Mouse (Mus musculus): ENCODE measurements at regions not wholly inside any gene's neighbourhood (a gene's known extent, or its start where the extent isn't known, plus 50 kb on each side); places are given as distances from the start of the nearest gene placed in this dataset.
"Not testable (repeated sequence)": the region's sequence is repeated elsewhere in the genome, so short reads cannot be mapped to it uniquely, and the experiment has no call there.

GRCm38 (mm10) chr5:25639187-25639586 is 66.4 kb downstream of the Xrcc2 start:
- intact Hi-C loops (cut with DNase I): no loop called here
- DNase-seq (ENCODE audit: low spot score in 2 of 2): peak; percentile 12 to 51

- intact Hi-C loops (cut with DNase I): no loop called here
- DNase-seq (ENCODE audit: low spot score in 2 of 2): no peak
Observed at GRCm38 (mm10) chr5:25638097-25638496, 67.5 kb downstream of the Xrcc2 start.

- DNase-seq (ENCODE audit: low spot score in 2 of 2): no peak
- intact Hi-C loops (cut with DNase I): no loop called here
Observed at GRCm38 (mm10) chr5:25632861-25633535, 72.6 kb downstream of the Xrcc2 start.

GRCm38 (mm10) chr5:25629731-25630130 is 75.9 kb downstream of the Xrcc2 start:
- intact Hi-C loops (cut with DNase I): no loop called here
- DNase-seq (ENCODE audit: low spot score in 2 of 2): no peak

- DNase-seq (ENCODE audit: low spot score in 2 of 2): no peak
- intact Hi-C loops (cut with DNase I): no loop called here
Observed at GRCm38 (mm10) chr5:25628504-25628903, 77.1 kb downstream of the Xrcc2 start.

- intact Hi-C loops (cut with DNase I): no loop called here
- DNase-seq (ENCODE audit: low spot score in 2 of 2): no peak
Observed at GRCm38 (mm10) chr5:25627086-25627485, 78.5 kb downstream of the Xrcc2 start.

- no peak for DNase-seq (ENCODE audit: low spot score in 2 of 2)
- intact Hi-C loops (cut with DNase I): no loop called here
Observed at GRCm38 (mm10) chr5:25624029-25624428, 81.6 kb downstream of the Xrcc2 start.

GRCm38 (mm10) chr5:25619872-25620271 is 85.8 kb downstream of the Xrcc2 start:
- intact Hi-C loops (cut with DNase I): no loop called here
- DNase-seq (ENCODE audit: low spot score in 2 of 2): no peak

- DNase-seq (ENCODE audit: low spot score in 2 of 2); intact Hi-C loops (cut with DNase I): not testable (repeated sequence)
Observed at GRCm38 (mm10) chr5:25619337-25619736, 86.3 kb downstream of the Xrcc2 start.

- no peak for DNase-seq (ENCODE audit: low spot score in 2 of 2)
- intact Hi-C loops (cut with DNase I): loop anchor here (5.0 kb wide), 2 partner anchors 117 to 138 kb away; partner anchors contain the start of gene Kmt2c
Observed at GRCm38 (mm10) chr5:25614659-25615061, 91.0 kb downstream of the Xrcc2 start.

GRCm38 (mm10) chr5:25613844-25614658 is 91.6 kb downstream of the Xrcc2 start:
- DNase-seq (ENCODE audit: low spot score in 2 of 2): peak; percentile 39 to 69
- intact Hi-C loops (cut with DNase I): loop anchor here (5.0 kb wide), 2 partner anchors 117 to 138 kb away; partner anchors contain the start of gene Kmt2c

GRCm38 (mm10) chr5:25612036-25612705 is 93.5 kb downstream of the Xrcc2 start:
- intact Hi-C loops (cut with DNase I): loop anchor here (5.0 kb wide), 2 partner anchors 115 to 140 kb away; partner anchors contain the start of gene Kmt2c
- DNase-seq (ENCODE audit: low spot score in 2 of 2): peak in 1 of 2 experiments; percentile 35

GRCm38 (mm10) chr5:25609911-25610310 is 94.0 kb downstream of the Cct8l1 start:
- intact Hi-C loops (cut with DNase I): loop anchor here (2.0 to 5.0 kb wide), 3 partner anchors 81 to 142 kb away; partner anchors contain the start of gene Kmt2c
- peak; percentile 63 to 88 for DNase-seq (ENCODE audit: low spot score in 2 of 2)

- DNase-seq (ENCODE audit: low spot score in 2 of 2): no peak
- intact Hi-C loops (cut with DNase I): no loop called here
Observed at GRCm38 (mm10) chr5:25602123-25602522, 86.3 kb downstream of the Cct8l1 start.

- DNase-seq (ENCODE audit: low spot score in 2 of 2): peak in 1 of 2 experiments; percentile 45
- intact Hi-C loops (cut with DNase I): loop anchor here (10.0 kb wide), 1 partner anchor 175 kb away; no protein-coding TSS in a partner anchor
Observed at GRCm38 (mm10) chr5:25599363-25599762, 83.5 kb downstream of the Cct8l1 start.

- intact Hi-C loops (cut with DNase I): loop anchor here (10.0 kb wide), 1 partner anchor 173 kb away; no protein-coding TSS in a partner anchor
Observed at GRCm38 (mm10) chr5:25597786-25598185, 81.9 kb downstream of the Cct8l1 start.

GRCm38 (mm10) chr5:25591709-25592108 is 75.8 kb downstream of the Cct8l1 start:
- DNase-seq (ENCODE audit: low spot score in 2 of 2): no peak
- intact Hi-C loops (cut with DNase I): loop anchor here (10.0 kb wide), 1 partner anchor 167 kb away; no protein-coding TSS in a partner anchor

More at GRCm38 (mm10) chr5:25597786-25598185, 81.9 kb downstream of the Cct8l1 start:
- no peak for DNase-seq (ENCODE audit: low spot score in 2 of 2)

Measured in left cerebral cortex, postnatal 25 days (tissue).